Mouse (Mus musculus): ENCODE measurements around the gene Tmem200c. TPM values are rescaled to one million over a fixed set of nuclear protein-coding genes. Genes with fewer than 3 reads are reported as not detected.

Gene Tmem200c
- polyA plus RNA-seq (2017; shearing (Covaris generic)) = not detected

GRCm38 (mm10) chr17:68826323-68826722 is at the start of gene Tmem200c:
Gene Tmem200c, plus strand, starts transcription at chr17:68826623.

Other genes with a start within 250 kb of the Tmem200c start
- 0.42 TPM for gene Epb41l3, start 249.1 kb downstream of the Tmem200c start, polyA plus RNA-seq (2017; shearing (Covaris generic))

All from CD4-positive, CD25-positive, alpha-beta regulatory T cell, adult 9 weeks (primary cell).